Mouse (Mus musculus): ENCODE results near the gene Asl. TPM values are rescaled to one million over a fixed set of nuclear protein-coding genes. Genes with fewer than 3 reads are reported as not detected.
A peak's percentile ranks its signal among the peaks of the same experiment; 100 is the strongest.

Asl gene
- polyA plus RNA-seq, 1 experiment from 2014 or later: 27.3 TPM

DNA sequence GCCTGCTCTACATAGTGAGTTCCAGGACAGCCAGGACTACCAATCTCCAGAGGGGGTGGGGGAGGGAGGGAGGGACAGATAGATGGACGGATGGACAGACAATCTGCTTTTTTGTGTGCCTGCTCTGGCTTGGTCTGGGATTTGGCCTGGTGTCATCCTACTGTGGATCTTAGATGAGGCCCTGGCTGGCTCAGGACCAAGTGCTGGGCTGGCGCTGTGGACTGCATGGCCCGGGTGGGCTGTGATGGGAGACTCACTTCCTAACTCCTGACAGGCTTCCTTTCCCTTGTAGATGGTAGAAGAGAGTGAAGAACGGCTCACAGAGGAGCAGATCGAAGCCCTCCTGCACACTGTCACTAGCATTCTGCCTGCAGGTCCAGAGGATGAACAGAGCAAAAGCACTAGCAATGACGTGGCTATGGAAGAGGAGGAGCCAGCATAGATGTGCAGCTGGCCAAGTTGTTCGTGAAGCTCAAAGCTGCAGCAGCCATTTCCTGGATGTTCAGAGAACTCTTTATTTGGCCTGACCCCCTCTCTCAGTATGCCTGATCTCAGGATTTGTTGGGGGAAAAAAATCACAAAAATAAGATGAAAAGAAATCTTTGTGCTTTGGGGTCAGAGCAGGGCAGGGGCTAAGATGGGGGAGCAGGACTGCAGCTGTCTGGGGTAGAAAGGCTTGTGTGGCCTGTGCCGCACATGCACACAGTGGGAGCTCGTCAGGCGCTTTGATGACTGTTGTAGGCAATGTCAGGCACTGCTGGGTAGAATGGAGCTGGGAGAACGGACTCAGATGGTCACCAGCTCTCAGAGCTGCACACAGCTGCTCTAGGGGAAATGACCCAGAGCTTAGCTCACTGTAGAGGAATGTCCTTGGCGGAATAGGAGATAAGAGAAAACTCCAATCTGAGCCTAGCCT lies 30.6 kb upstream of the Asl start:
- Histone ChIP-seq H3K4me3 (ENCODE audit: low read depth, low read length) (no peak overlapping the region), H3K4me1 (replicated peaks; ENCODE audit: control insufficient read depth, insufficient read depth) (no peaks in the 10 kb centered on the region; the same call in 1 of the 2 replicates), H3K4me2 (replicated peaks; ENCODE audit: low read depth) (no peak overlapping the region), H3K36me3 (ENCODE audit: control insufficient read depth, insufficient read depth, low read length) (no peaks in the 10 kb centered on the region), H3K27ac (replicated peaks) (peak overlapping the region; percentile 78), H3K9me3 (ENCODE audit: control insufficient read depth, low read length) (no peaks in the 10 kb centered on the region), H3K27me3 (ENCODE audit: control insufficient read depth, insufficient read depth, low read length) (no peaks in the 10 kb centered on the region), H3K9ac (ENCODE audit: low read length) (no peak overlapping the region)
- 69% methylated on average over 12 of the region's 12 CpGs for WGBS
- DNase-seq (ENCODE audit: low spot score): no peak
- TF ChIP-seq EP300 (optimal IDR thresholded peaks at IDR 0.05): no peak
- TF ChIP-seq CTCF (IDR thresholded peaks at IDR 0.05; ENCODE audit: low read depth): no peak
- peak; percentile 64 for ATAC-seq (ENCODE audit: low FRiP score, low TSS enrichment)

DNA sequence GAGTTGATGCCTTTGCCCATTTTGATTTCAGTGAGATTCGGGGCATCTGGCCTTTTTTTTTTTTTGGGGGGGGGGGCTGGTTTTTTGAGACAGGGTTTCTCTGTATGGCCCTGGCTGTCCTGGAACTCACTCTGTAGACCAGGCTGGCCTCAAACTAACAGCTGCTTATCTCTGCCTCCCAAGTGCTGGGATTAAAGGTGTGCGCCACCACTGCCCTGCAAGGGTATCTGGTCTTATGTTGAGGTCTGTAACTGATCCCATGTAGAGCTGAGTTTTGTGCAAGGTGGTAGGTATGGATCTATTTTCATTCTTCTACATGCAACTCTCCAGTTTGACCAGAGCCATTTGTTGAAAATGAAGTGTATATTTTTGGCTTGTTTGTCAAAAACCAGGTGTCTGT lies 27.3 kb upstream of the Asl start:
- WGBS: 84% methylated on average over 2 of the region's 2 CpGs
- DNase-seq (ENCODE audit: low spot score) (no peak), ATAC-seq (ENCODE audit: low FRiP score, low TSS enrichment) (no peak)
- Histone ChIP-seq H3K9me3 (ENCODE audit: control insufficient read depth, low read length) (no peaks in the 10 kb centered on the region), H3K27ac (replicated peaks) (no peak overlapping the region), H3K36me3 (ENCODE audit: control insufficient read depth, insufficient read depth, low read length) (no peaks in the 10 kb centered on the region), H3K4me2 (replicated peaks; ENCODE audit: low read depth) (no peak overlapping the region), H3K9ac (ENCODE audit: low read length) (no peak overlapping the region), H3K4me3 (ENCODE audit: low read depth, low read length) (no peak overlapping the region), H3K4me1 (replicated peaks; ENCODE audit: control insufficient read depth, insufficient read depth) (no peaks in the 10 kb centered on the region; the same call in 1 of the 2 replicates), H3K27me3 (ENCODE audit: control insufficient read depth, insufficient read depth, low read length) (no peaks in the 10 kb centered on the region)
- no peak for TF ChIP-seq EP300 (optimal IDR thresholded peaks at IDR 0.05)
- TF ChIP-seq CTCF (IDR thresholded peaks at IDR 0.05; ENCODE audit: low read depth): no peak

DNA sequence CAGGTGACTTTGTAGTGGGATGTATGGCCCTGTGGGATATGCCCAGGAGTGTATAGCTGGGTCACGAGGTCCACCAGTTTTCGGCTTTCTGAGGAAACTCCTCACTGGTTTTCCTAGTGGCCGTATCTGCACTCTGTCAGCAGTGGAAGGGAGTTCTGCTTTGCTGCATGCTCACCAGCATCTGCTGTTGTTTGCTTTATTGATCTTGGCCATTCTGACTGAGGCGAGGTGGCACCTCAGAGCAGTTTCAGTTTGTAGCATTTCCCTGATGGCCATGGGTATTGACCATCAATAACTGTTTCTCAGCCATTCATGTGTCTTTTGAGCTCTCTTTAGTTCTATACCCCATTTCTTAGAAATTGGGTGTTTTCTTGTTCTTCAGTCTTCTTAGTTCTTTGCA lies 26.6 kb upstream of the Asl start:
- no peaks in the 10 kb centered on the region for H3K36me3 ChIP-seq (ENCODE audit: control insufficient read depth, insufficient read depth, low read length)
- no peaks in the 10 kb centered on the region for H3K9me3 ChIP-seq (ENCODE audit: control insufficient read depth, low read length)
- WGBS: 81% methylated on average over 4 of the region's 4 CpGs
- no peak for ATAC-seq (ENCODE audit: low FRiP score, low TSS enrichment)
- DNase-seq (ENCODE audit: low spot score): no peak
- H3K9ac ChIP-seq (ENCODE audit: low read length): no peak overlapping the region
- no peak overlapping the region for H3K4me2 ChIP-seq (replicated peaks; ENCODE audit: low read depth)
- TF ChIP-seq EP300 (optimal IDR thresholded peaks at IDR 0.05) (no peak), CTCF (IDR thresholded peaks at IDR 0.05; ENCODE audit: low read depth) (no peak)
- no peak overlapping the region for H3K27ac ChIP-seq (replicated peaks)
- no peak overlapping the region for H3K4me3 ChIP-seq (ENCODE audit: low read depth, low read length)
- H3K4me1 ChIP-seq (replicated peaks; ENCODE audit: control insufficient read depth, insufficient read depth): no peaks in the 10 kb centered on the region; the same call in 1 of the 2 replicates
- H3K27me3 ChIP-seq (ENCODE audit: control insufficient read depth, insufficient read depth, low read length): no peaks in the 10 kb centered on the region

DNA sequence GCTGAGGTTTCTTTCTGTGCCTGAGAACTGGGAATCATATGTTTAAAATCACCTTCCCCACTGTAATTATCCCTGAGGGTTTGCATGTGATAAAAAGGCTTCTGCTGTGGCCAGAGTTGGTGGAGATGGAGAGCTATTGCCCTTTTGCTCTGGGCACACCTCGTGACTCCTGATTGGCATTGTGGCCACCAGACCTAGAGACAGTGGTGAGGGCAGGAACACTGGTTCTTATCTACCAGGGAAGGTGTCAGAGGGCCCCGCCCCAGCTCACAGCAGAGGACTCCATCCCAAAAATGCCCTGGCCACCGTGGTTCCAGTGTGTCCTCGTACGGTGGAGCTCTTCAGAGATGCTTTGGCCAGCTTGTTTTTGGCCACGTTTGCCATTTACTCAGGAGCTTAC lies 23.9 kb upstream of the Asl start:
- H3K9ac ChIP-seq (ENCODE audit: low read length): no peak overlapping the region
- H3K4me2 ChIP-seq (replicated peaks; ENCODE audit: low read depth): no peak overlapping the region
- no peaks in the 10 kb centered on the region for H3K36me3 ChIP-seq (ENCODE audit: control insufficient read depth, insufficient read depth, low read length)
- no peaks in the 10 kb centered on the region for H3K27me3 ChIP-seq (ENCODE audit: control insufficient read depth, insufficient read depth, low read length)
- no peak overlapping the region for H3K27ac ChIP-seq (replicated peaks)
- H3K9me3 ChIP-seq (ENCODE audit: control insufficient read depth, low read length): no peaks in the 10 kb centered on the region
- no peak overlapping the region for H3K4me3 ChIP-seq (ENCODE audit: low read depth, low read length)
- ATAC-seq (ENCODE audit: low FRiP score, low TSS enrichment) (no peak), DNase-seq (ENCODE audit: low spot score) (no peak)
- H3K4me1 ChIP-seq (replicated peaks; ENCODE audit: control insufficient read depth, insufficient read depth): no peaks in the 10 kb centered on the region
- TF ChIP-seq CTCF (IDR thresholded peaks at IDR 0.05; ENCODE audit: low read depth) (no peak), EP300 (optimal IDR thresholded peaks at IDR 0.05) (no peak)
- WGBS: 91% methylated on average over 6 of the region's 6 CpGs

- H3K4me3 ChIP-seq (ENCODE audit: low read depth, low read length): no peak overlapping the region
- H3K4me1 ChIP-seq (replicated peaks; ENCODE audit: control insufficient read depth, insufficient read depth): no peaks in the 10 kb centered on the region
- no peak overlapping the region for H3K9ac ChIP-seq (ENCODE audit: low read length)
- 44% methylated on average over 5 of the region's 5 CpGs for WGBS
- H3K4me2 ChIP-seq (replicated peaks; ENCODE audit: low read depth): no peak overlapping the region
- no peaks in the 10 kb centered on the region for H3K9me3 ChIP-seq (ENCODE audit: control insufficient read depth, low read length)
- no peak for TF ChIP-seq CTCF (IDR thresholded peaks at IDR 0.05; ENCODE audit: low read depth)
- no peak for TF ChIP-seq EP300 (optimal IDR thresholded peaks at IDR 0.05)
- ATAC-seq (ENCODE audit: low FRiP score, low TSS enrichment): no peak
- H3K36me3 ChIP-seq (ENCODE audit: control insufficient read depth, insufficient read depth, low read length): no peaks in the 10 kb centered on the region
- H3K27me3 ChIP-seq (ENCODE audit: control insufficient read depth, insufficient read depth, low read length): no peaks in the 10 kb centered on the region
- no peak for DNase-seq (ENCODE audit: low spot score)
- no peak overlapping the region for H3K27ac ChIP-seq (replicated peaks)
Observed at GRCm38 (mm10) chr5:130052510-130052909, 23.5 kb upstream of the Asl start.
